Mouse (Mus musculus): ENCODE data around the gene Olfr1256. TPM values are rescaled to one million over a fixed set of nuclear protein-coding genes. Genes with fewer than 3 reads are reported as not detected.

Gene Olfr1256
- polyA plus RNA-seq (2015; fragmentation: Nextera tagmentation; extraction: Ambion mirVana), result not detected in 2 replicates

DNA sequence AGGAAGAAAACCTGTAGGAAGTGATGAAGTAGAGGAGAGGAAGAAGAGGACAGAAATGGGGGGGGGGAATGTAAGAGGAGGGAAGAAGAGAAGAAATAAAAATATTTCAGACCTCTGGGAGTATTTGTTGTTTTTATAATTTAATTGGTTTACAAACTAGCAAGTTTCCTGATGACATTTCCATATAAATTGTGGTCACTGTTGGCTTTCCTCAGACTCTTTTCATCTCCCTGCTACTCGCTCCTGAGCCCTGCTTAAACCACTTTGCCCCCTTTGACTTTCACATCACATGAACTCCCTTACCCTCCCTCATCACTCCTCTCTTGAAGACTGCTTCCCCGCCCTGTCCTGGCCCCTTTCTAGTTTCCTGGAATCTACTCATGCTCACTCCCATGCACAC lies at the start of gene Olfr1256:
TSS of gene Olfr1256 (minus strand) at position 101 of the 400 bp plus-strand sequence.
- Histone ChIP-seq H3K4me2 (no peak within 1 kb of the TSS), H3K36me3 (replicated peaks) (no peaks in the 10 kb centered on the region), H3K4me1 (no peaks in the 10 kb centered on the region), H3K4me3 (no peak within 1 kb of the TSS), H3K27me3 (replicated peaks) (no peaks in the 10 kb centered on the region), H3K9me3 (no peaks in the 10 kb centered on the region), H3K27ac (no peak within 1 kb of the TSS), H3K9ac (no peak within 1 kb of the TSS)
- no peak for ATAC-seq (replicated peaks)
- 52% methylated on average over 2 of the region's 2 CpGs for WGBS

DNA sequence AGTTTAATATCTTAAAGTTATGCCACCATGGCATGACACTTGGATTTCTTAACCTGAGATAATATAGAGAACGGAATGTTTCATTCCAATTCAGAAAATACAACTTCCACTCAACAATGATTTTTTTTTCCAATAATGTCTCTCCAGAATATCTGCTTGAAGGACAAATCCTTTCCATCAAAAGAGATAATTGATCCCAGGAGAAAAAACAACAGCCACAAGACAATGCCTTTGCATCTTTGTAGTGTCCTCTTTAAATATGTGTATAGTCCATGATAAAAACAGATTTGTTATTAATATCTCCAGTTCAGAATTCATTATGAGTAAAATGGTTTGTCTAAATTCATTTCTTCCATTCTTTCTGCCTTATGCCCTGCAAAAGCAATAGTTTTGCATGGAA lies 36.8 kb upstream of the Olfr1256 start, which contains the start of gene Olfr1257:
TSS of gene Olfr1257 (plus strand) at position 301 of the 400 bp plus-strand sequence.
- no peaks in the 10 kb centered on the region for H3K9me3 ChIP-seq
- no peak within 1 kb of the TSS for H3K27ac ChIP-seq
- 96% methylated on average over 1 of the region's 1 CpGs for WGBS
- no peak within 1 kb of the TSS for H3K4me3 ChIP-seq
- H3K36me3 ChIP-seq (replicated peaks), result no peaks in the 10 kb centered on the region
- no peak within 1 kb of the TSS for H3K9ac ChIP-seq
- no peaks in the 10 kb centered on the region for H3K4me1 ChIP-seq
- no peaks in the 10 kb centered on the region for H3K27me3 ChIP-seq (replicated peaks)
- H3K4me2 ChIP-seq, result no peak within 1 kb of the TSS
- no peak for ATAC-seq (replicated peaks)

DNA sequence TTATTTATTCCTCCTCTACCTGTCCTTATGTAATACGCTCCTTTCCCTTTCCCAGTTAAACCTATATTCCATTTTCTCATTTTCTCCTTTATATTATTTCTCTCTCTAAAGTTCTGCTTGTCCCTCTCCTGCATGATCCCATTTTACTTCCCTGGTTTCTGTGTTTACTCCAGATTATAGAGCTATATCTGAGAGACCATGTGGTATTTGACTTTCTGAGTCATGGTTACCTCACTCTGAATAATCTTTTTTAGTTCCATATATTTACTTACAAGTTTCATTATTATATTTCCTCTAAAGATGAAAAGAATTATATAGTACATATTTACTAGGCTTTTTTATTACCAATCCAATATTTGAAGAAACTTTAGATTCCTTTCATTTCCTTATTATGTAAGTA lies 7.9 kb upstream of the Olfr1256 start:
- Histone ChIP-seq H3K36me3 (replicated peaks) (no peaks in the 10 kb centered on the region), H3K4me1 (no peaks in the 10 kb centered on the region), H3K27ac (no peak overlapping the region), H3K9me3 (no peaks in the 10 kb centered on the region), H3K4me2 (no peak overlapping the region), H3K9ac (no peak overlapping the region), H3K27me3 (replicated peaks) (no peaks in the 10 kb centered on the region), H3K4me3 (no peak overlapping the region)
- no peak for ATAC-seq (replicated peaks)
- 88% methylated on average over 1 of the region's 1 CpGs for WGBS

DNA sequence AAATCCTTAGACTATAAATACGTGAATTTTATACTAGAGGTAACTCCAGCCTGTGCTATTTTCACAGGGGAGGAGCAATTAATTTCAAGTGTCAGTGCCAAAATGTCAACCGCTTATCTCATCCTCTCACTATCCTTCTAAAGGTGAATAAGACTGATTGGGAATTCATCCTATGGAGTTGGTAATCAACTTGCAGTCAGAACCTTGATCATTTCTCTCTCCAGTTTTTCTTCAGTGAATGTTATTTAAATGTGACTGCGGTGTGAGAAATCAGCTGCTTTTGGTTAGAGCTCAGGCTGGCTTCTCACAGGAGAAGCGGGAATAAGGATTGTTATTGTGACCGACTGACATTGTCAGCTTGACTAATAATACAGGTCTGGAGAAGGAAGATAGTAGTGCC lies 6.8 kb upstream of the Olfr1256 start, which contains the start of gene Olfr48:
TSS of gene Olfr48 (minus strand) at position 101 of the 400 bp plus-strand sequence.
- 88% methylated on average over 5 of the region's 5 CpGs for WGBS

DNA sequence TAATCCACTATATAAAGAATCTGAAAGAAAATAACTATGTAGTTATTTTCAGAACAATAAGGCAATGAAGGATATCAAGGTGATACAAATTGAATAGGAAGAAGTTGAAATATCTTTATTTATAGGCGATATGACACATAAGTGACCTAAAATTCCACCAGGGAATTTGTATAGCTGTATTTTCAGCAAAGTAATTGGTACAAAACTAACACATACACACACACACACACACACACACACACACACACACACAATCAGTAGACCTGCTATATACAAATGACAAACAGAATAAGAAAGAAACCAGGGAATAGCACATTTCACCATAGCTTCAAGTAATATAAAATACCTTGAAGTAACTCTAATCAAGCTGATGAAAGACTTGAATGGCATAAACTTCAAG lies 21.1 kb downstream of the Olfr1256 start:
- Histone ChIP-seq H3K4me1 (no peaks in the 10 kb centered on the region), H3K27ac (no peak overlapping the region), H3K27me3 (replicated peaks) (no peaks in the 10 kb centered on the region), H3K36me3 (replicated peaks) (no peaks in the 10 kb centered on the region), H3K9me3 (no peaks in the 10 kb centered on the region), H3K4me2 (no peak overlapping the region), H3K9ac (no peak overlapping the region), H3K4me3 (no peak overlapping the region)
- no peak for ATAC-seq (replicated peaks)
- WGBS, result 86% methylated on average over 1 of the region's 1 CpGs

More for the DNA sequence above, 6.8 kb upstream of the Olfr1256 start, which contains the start of gene Olfr48:
- Histone ChIP-seq H3K36me3 (replicated peaks) (no peaks in the 10 kb centered on the region), H3K9me3 (no peaks in the 10 kb centered on the region), H3K4me1 (no peaks in the 10 kb centered on the region), H3K4me3 (no peak within 1 kb of the TSS), H3K27me3 (replicated peaks) (no peaks in the 10 kb centered on the region), H3K4me2 (no peak within 1 kb of the TSS), H3K9ac (no peak within 1 kb of the TSS), H3K27ac (no peak within 1 kb of the TSS)
- ATAC-seq (replicated peaks), result no peak

DNA sequence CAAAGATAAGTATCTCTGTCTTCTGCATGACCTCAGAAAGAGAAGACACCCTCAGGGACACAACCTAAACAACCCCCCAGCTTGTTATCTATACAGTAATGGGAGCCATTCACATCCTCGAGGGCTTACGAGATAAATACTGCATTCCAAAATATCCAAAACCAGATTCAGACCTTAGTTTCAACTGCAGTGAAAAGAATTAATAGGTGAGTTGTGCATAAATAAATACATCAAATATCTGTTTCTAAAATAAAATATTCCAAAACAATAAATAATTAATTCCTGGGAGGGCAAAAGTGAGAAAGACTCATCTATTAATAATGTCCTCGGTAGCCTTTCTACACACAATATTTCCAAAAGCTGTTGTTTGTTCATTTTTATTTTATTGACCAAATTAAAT lies 29.6 kb downstream of the Olfr1256 start, which contains the start of gene Olfr1255:
TSS of gene Olfr1255 (plus strand) at position 301 of the 400 bp plus-strand sequence.
- no peak within 1 kb of the TSS for H3K4me2 ChIP-seq
- H3K27ac ChIP-seq, result no peak within 1 kb of the TSS
- 79% methylated on average over 3 of the region's 3 CpGs for WGBS

DNA sequence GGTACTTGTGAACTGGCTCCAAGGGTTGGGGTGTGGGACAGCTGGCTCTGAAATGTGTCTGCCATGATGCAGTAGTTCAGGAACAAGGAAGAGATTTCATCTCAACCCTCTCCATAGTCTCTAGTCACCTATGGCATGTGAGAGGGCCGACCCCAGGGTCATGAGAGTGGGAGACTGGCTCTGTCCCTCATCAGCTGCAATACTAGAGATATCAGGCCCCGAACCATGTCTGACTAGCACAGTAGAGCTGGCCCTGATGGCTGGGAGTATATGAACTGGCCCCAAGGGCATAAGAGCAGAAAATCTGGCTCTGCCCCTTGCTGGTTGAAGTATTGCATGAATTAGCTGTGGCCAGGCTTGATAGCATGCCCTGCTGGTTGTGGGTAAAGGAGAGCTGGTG lies 30.6 kb downstream of the Olfr1256 start:
- no peaks in the 10 kb centered on the region for H3K36me3 ChIP-seq (replicated peaks)
- H3K27me3 ChIP-seq (replicated peaks), result no peaks in the 10 kb centered on the region
- no peak overlapping the region for H3K9ac ChIP-seq
- H3K4me2 ChIP-seq, result no peak overlapping the region
- H3K9me3 ChIP-seq, result no peaks in the 10 kb centered on the region
- H3K4me1 ChIP-seq, result no peaks in the 10 kb centered on the region
- WGBS, result 79% methylated on average over 2 of the region's 2 CpGs
- H3K27ac ChIP-seq, result no peak overlapping the region
- no peak for ATAC-seq (replicated peaks)
- no peak overlapping the region for H3K4me3 ChIP-seq

More for the DNA sequence above, 29.6 kb downstream of the Olfr1256 start, which contains the start of gene Olfr1255:
- Histone ChIP-seq H3K9ac (no peak within 1 kb of the TSS), H3K9me3 (no peaks in the 10 kb centered on the region), H3K36me3 (replicated peaks) (no peaks in the 10 kb centered on the region), H3K4me1 (no peaks in the 10 kb centered on the region), H3K27me3 (replicated peaks) (no peaks in the 10 kb centered on the region), H3K4me3 (no peak within 1 kb of the TSS)
- ATAC-seq (replicated peaks), result no peak

DNA sequence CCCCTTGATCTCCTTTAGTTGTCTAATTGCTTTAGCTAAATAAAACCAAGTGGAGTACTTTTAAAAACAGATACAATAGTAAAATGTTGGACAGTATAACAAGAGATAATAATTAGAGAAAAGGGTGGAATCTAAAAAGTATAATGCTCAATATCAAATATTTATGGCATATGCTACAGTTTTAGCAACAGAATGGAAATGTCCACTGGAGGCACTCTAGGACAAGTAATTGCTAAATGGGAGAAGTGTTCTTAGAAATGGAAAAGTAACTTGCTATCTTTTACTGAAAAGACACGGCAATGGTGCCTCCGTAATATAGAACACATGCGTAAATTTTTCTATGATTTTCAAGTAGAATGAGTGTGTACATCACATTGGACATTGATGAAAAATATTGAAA lies 41.8 kb downstream of the Olfr1256 start:
- no peaks in the 10 kb centered on the region for H3K36me3 ChIP-seq (replicated peaks)
- no peaks in the 10 kb centered on the region for H3K4me1 ChIP-seq
- WGBS, result 98% methylated on average over 3 of the region's 3 CpGs
- H3K27ac ChIP-seq, result no peak overlapping the region
- no peak overlapping the region for H3K4me2 ChIP-seq
- ATAC-seq (replicated peaks), result no peak
- no peak overlapping the region for H3K4me3 ChIP-seq
- H3K27me3 ChIP-seq (replicated peaks), result no peaks in the 10 kb centered on the region
- no peak overlapping the region for H3K9ac ChIP-seq
- no peaks in the 10 kb centered on the region for H3K9me3 ChIP-seq

DNA sequence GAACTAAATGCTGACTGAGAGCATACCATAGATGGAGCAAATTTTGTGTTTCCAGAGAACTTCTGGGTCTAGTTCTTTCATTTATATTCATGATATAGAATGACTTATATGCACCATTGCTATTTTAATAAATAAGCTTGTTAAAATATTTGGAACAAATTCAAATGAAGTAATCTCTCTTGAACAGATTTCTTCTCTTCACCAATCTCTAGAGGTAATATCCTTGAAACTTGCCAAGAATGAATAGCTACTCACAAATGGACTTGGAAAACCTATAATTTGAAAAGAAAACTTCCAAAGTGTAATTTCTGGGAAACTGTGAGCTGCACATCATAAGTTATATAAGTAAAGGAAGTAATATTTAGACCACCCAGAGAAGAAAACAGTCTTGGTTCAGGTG lies 47.8 kb downstream of the Olfr1256 start, which contains the start of gene Olfr1254:
TSS of gene Olfr1254 (minus strand) at position 101 of the 400 bp plus-strand sequence.
- no peak for ATAC-seq (replicated peaks)
- H3K4me3 ChIP-seq, result no peak within 1 kb of the TSS

More for the DNA sequence above, 47.8 kb downstream of the Olfr1256 start, which contains the start of gene Olfr1254:
- no peaks in the 10 kb centered on the region for H3K27me3 ChIP-seq (replicated peaks)
- H3K4me2 ChIP-seq, result no peak within 1 kb of the TSS
- no peaks in the 10 kb centered on the region for H3K9me3 ChIP-seq
- no peaks in the 10 kb centered on the region for H3K36me3 ChIP-seq (replicated peaks)
- no peaks in the 10 kb centered on the region for H3K4me1 ChIP-seq
- no peak within 1 kb of the TSS for H3K9ac ChIP-seq
- no peak within 1 kb of the TSS for H3K27ac ChIP-seq

Other genes with a start within 250 kb of the Olfr1256 start
- not detected in 2 replicates for gene Olfr1246, start 248.4 kb downstream of the Olfr1256 start, polyA plus RNA-seq (2015; fragmentation: Nextera tagmentation; extraction: Ambion mirVana)
- gene Olfr1247, start 227.4 kb downstream of the Olfr1256 start, polyA plus RNA-seq (2015; fragmentation: Nextera tagmentation; extraction: Ambion mirVana), result not detected in 2 replicates
- not detected in 2 replicates for gene Olfr1248, start 223.3 kb downstream of the Olfr1256 start, polyA plus RNA-seq (2015; fragmentation: Nextera tagmentation; extraction: Ambion mirVana)
- not detected in 2 replicates for gene Olfr1249, start 206.6 kb downstream of the Olfr1256 start, polyA plus RNA-seq (2015; fragmentation: Nextera tagmentation; extraction: Ambion mirVana)
- gene Olfr1250, start 180.1 kb downstream of the Olfr1256 start, polyA plus RNA-seq (2015; fragmentation: Nextera tagmentation; extraction: Ambion mirVana), result not detected in 2 replicates
- gene Olfr1251, start 169.6 kb downstream of the Olfr1256 start, polyA plus RNA-seq (2015; fragmentation: Nextera tagmentation; extraction: Ambion mirVana), result not detected in 2 replicates
- gene Olfr1252, start 116.5 kb downstream of the Olfr1256 start, polyA plus RNA-seq (2015; fragmentation: Nextera tagmentation; extraction: Ambion mirVana), result not detected in 2 replicates
- not detected in 2 replicates for gene Olfr1253, start 84.5 kb downstream of the Olfr1256 start, polyA plus RNA-seq (2015; fragmentation: Nextera tagmentation; extraction: Ambion mirVana)
- not detected in 2 replicates for gene Olfr1254, start 47.9 kb downstream of the Olfr1256 start, polyA plus RNA-seq (2015; fragmentation: Nextera tagmentation; extraction: Ambion mirVana)
- gene Olfr1255, start 29.5 kb downstream of the Olfr1256 start, polyA plus RNA-seq (2015; fragmentation: Nextera tagmentation; extraction: Ambion mirVana), result not detected in 2 replicates
- not detected in 2 replicates for gene Olfr48, start 6.7 kb upstream of the Olfr1256 start, polyA plus RNA-seq (2015; fragmentation: Nextera tagmentation; extraction: Ambion mirVana)
- not detected in 2 replicates for gene Olfr1257, start 36.9 kb upstream of the Olfr1256 start, polyA plus RNA-seq (2015; fragmentation: Nextera tagmentation; extraction: Ambion mirVana)
- gene Olfr1258, start 85.8 kb upstream of the Olfr1256 start, polyA plus RNA-seq (2015; fragmentation: Nextera tagmentation; extraction: Ambion mirVana), result not detected in 2 replicates
- gene Olfr1259, start 107.1 kb upstream of the Olfr1256 start, polyA plus RNA-seq (2015; fragmentation: Nextera tagmentation; extraction: Ambion mirVana), result not detected in 2 replicates
- not detected in 2 replicates for gene Olfr1260, start 132.8 kb upstream of the Olfr1256 start, polyA plus RNA-seq (2015; fragmentation: Nextera tagmentation; extraction: Ambion mirVana)
- not detected in 2 replicates for gene Olfr1261, start 149.7 kb upstream of the Olfr1256 start, polyA plus RNA-seq (2015; fragmentation: Nextera tagmentation; extraction: Ambion mirVana)
- gene Olfr1262, start 158.6 kb upstream of the Olfr1256 start, polyA plus RNA-seq (2015; fragmentation: Nextera tagmentation; extraction: Ambion mirVana), result not detected in 2 replicates
- gene Olfr1263, start 170.6 kb upstream of the Olfr1256 start, polyA plus RNA-seq (2015; fragmentation: Nextera tagmentation; extraction: Ambion mirVana), result not detected in 2 replicates
- not detected in 2 replicates for gene Olfr1264, start 184.0 kb upstream of the Olfr1256 start, polyA plus RNA-seq (2015; fragmentation: Nextera tagmentation; extraction: Ambion mirVana)
- not detected in 2 replicates for gene Olfr1265, start 193.8 kb upstream of the Olfr1256 start, polyA plus RNA-seq (2015; fragmentation: Nextera tagmentation; extraction: Ambion mirVana)
- not detected in 2 replicates for gene Olfr140, start 222.0 kb upstream of the Olfr1256 start, polyA plus RNA-seq (2015; fragmentation: Nextera tagmentation; extraction: Ambion mirVana)